Mouse (Mus musculus): ENCODE measurements around the gene Foxf2. TPM values are rescaled to one million over a fixed set of nuclear protein-coding genes. Genes with fewer than 3 reads are reported as not detected.
A peak's percentile ranks its signal among the peaks of the same experiment; 100 is the strongest.

Gene Foxf2
- polyA plus RNA-seq, 2 experiments = 5.0 to 12.8 TPM

GRCm38 (mm10) chr13:31618001-31618400, 7.6 kb upstream of the Foxf2 start:
- DNase-seq (ENCODE audit: low spot score) (no peak), ATAC-seq (ENCODE audit: low FRiP score, low read depth) (no peak)
- TF ChIP-seq POLR2A (IDR thresholded peaks at IDR 0.05; ENCODE audit: borderline replicate concordance, extremely low read depth, insufficient read depth, insufficient read length) = no peak
- Histone ChIP-seq H3K9ac (ENCODE audit: low read depth, low read length, severe bottlenecking) (no peak overlapping the region), H3K27me3 (ENCODE audit: control insufficient read depth, insufficient read depth, low read length) (peaks cover 99% of the 10 kb centered on the region), H3K9me3 (ENCODE audit: control insufficient read depth, low read length) (no peaks in the 10 kb centered on the region), H3K36me3 (ENCODE audit: control insufficient read depth, insufficient read depth, low read length) (no peaks in the 10 kb centered on the region), H3K4me3 (replicated peaks; ENCODE audit: low read length) (peak overlapping the region; percentile 27), H3K4me1 (ENCODE audit: control insufficient read depth, insufficient read depth, low read length) (peaks cover 6% of the 10 kb centered on the region; the same call in 1 of the 2 replicates), H3K27ac (replicated peaks; ENCODE audit: low read depth, low read length) (no peak overlapping the region), H3K4me2 (replicated peaks; ENCODE audit: low read depth, low read length, severe bottlenecking) (peak overlapping the region; percentile 58)
- under 1% methylated on average over 12 of the region's 12 CpGs for WGBS

GRCm38 (mm10) chr13:31618416-31618815, 7.2 kb upstream of the Foxf2 start:
- H3K36me3 ChIP-seq (ENCODE audit: control insufficient read depth, insufficient read depth, low read length) = no peaks in the 10 kb centered on the region

DNA sequence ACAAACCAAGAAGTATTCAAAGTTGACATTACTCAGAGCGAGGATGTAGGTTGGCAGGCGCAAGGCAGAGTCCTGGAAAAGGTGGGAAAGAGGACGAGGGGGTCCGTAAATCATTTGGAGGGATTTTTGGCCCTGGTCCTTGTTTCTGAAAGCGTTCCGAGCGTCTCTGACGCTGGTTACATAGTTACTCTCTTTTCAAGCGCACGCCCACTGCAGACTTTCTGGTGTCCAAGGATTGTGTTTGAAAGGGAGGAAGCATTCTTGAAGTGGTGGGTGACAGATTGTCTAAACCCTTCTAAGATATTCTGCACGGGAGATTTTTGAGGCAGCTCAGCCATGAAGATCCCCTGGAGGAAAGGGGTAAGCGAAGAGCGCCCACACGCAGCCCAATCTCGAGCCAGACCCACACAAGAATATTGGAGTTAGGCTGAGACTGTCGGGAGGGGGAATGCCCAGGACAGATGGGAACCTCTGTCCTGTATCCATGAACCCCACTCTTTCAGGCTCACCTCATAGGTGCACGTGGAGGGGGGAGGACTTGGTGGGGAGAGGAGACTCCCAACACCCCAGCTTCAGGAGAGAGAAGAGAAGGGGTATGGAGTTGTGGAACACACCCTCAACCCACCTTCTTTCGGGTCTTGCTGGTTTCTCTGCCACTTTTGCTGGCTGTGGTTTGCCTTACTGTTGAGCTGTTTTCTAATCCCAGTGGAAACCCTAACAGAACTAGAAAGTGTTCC, 6.5 kb upstream of the Foxf2 start:
- ATAC-seq (ENCODE audit: low FRiP score, low read depth) (no peak), DNase-seq (ENCODE audit: low spot score) (no peak)
- no peak overlapping the region for H3K27ac ChIP-seq (replicated peaks; ENCODE audit: low read depth, low read length)
- peak overlapping the region; percentile 58 for H3K4me2 ChIP-seq (replicated peaks; ENCODE audit: low read depth, low read length, severe bottlenecking)
- H3K4me1 ChIP-seq (ENCODE audit: control insufficient read depth, insufficient read depth, low read length) = peaks cover 6% of the 10 kb centered on the region; the same call in 1 of the 2 replicates
- H3K9ac ChIP-seq (ENCODE audit: low read depth, low read length, severe bottlenecking) = no peak overlapping the region
- H3K36me3 ChIP-seq (ENCODE audit: control insufficient read depth, insufficient read depth, low read length) = no peaks in the 10 kb centered on the region
- no peak for TF ChIP-seq POLR2A (IDR thresholded peaks at IDR 0.05; ENCODE audit: borderline replicate concordance, extremely low read depth, insufficient read depth, insufficient read length)
- no peaks in the 10 kb centered on the region for H3K9me3 ChIP-seq (ENCODE audit: control insufficient read depth, low read length)
- H3K4me3 ChIP-seq (replicated peaks; ENCODE audit: low read length) = peak overlapping the region; percentile 27
- peaks cover 100% of the 10 kb centered on the region for H3K27me3 ChIP-seq (ENCODE audit: control insufficient read depth, insufficient read depth, low read length)
- 2% methylated on average over 18 of the region's 18 CpGs for WGBS

More at GRCm38 (mm10) chr13:31618416-31618815, 7.2 kb upstream of the Foxf2 start:
- WGBS = 0% methylated on average over 14 of the region's 14 CpGs
- ATAC-seq (ENCODE audit: low FRiP score, low read depth) = peak; percentile 64; the same call in 1 of the 2 replicates
- H3K9ac ChIP-seq (ENCODE audit: low read depth, low read length, severe bottlenecking) = no peak overlapping the region
- TF ChIP-seq POLR2A (IDR thresholded peaks at IDR 0.05; ENCODE audit: borderline replicate concordance, extremely low read depth, insufficient read depth, insufficient read length) = no peak
- H3K9me3 ChIP-seq (ENCODE audit: control insufficient read depth, low read length) = no peaks in the 10 kb centered on the region
- peak; percentile 64 for DNase-seq (ENCODE audit: low spot score)
- H3K4me3 ChIP-seq (replicated peaks; ENCODE audit: low read length) = peak overlapping the region; percentile 27
- peaks cover 99% of the 10 kb centered on the region for H3K27me3 ChIP-seq (ENCODE audit: control insufficient read depth, insufficient read depth, low read length)
- no peak overlapping the region for H3K27ac ChIP-seq (replicated peaks; ENCODE audit: low read depth, low read length)
- peak overlapping the region; percentile 58 for H3K4me2 ChIP-seq (replicated peaks; ENCODE audit: low read depth, low read length, severe bottlenecking)
- H3K4me1 ChIP-seq (ENCODE audit: control insufficient read depth, insufficient read depth, low read length) = peaks cover 6% of the 10 kb centered on the region; the same call in 1 of the 2 replicates

DNA sequence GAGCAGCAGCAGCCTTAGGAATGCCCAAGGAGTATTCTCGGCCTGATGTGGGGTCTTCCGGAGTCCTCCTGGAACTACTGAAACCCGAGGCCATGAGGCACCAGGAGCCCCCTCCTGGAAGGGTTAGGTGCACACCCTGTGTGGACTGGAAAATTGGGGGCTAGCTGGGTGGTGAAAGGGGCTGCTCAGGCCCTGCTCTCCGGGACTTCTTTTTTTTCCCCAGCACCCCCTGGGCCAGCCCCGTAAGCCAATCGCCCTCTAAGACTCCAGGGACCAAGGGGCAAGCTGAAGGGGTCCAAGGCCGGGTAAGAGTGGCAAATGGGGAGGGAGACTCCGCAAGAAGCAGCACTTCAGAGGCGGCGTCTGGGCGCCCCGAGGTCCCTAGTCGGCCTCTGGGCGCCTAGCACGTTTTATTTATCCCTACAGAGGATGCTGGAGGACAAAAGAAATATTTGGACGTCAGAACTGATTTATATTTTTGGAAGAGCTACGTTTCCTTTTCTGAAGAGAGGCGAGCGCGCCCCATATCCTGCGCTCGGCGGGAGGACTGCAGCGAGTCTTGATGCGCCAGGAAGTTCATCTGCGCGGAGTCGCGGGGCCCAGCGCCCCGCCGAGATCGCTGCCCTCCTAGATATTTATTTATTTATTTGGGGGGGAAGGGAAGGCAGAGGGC, 5.7 kb upstream of the Foxf2 start:
- Histone ChIP-seq H3K4me3 (replicated peaks; ENCODE audit: low read length) (peak overlapping the region; percentile 10), H3K9ac (ENCODE audit: low read depth, low read length, severe bottlenecking) (no peak overlapping the region), H3K4me2 (replicated peaks; ENCODE audit: low read depth, low read length, severe bottlenecking) (peak overlapping the region; percentile 20; the same call in 1 of the 2 replicates), H3K4me1 (ENCODE audit: control insufficient read depth, insufficient read depth, low read length) (peaks cover 6% of the 10 kb centered on the region; the same call in 1 of the 2 replicates), H3K27ac (replicated peaks; ENCODE audit: low read depth, low read length) (no peak overlapping the region), H3K27me3 (ENCODE audit: control insufficient read depth, insufficient read depth, low read length) (peaks cover 100% of the 10 kb centered on the region), H3K36me3 (ENCODE audit: control insufficient read depth, insufficient read depth, low read length) (no peaks in the 10 kb centered on the region), H3K9me3 (ENCODE audit: control insufficient read depth, low read length) (no peaks in the 10 kb centered on the region)
- no peak for TF ChIP-seq POLR2A (IDR thresholded peaks at IDR 0.05; ENCODE audit: borderline replicate concordance, extremely low read depth, insufficient read depth, insufficient read length)
- ATAC-seq (ENCODE audit: low FRiP score, low read depth) (no peak), DNase-seq (ENCODE audit: low spot score) (no peak)
- 2% methylated on average over 33 of the region's 33 CpGs for WGBS

DNA sequence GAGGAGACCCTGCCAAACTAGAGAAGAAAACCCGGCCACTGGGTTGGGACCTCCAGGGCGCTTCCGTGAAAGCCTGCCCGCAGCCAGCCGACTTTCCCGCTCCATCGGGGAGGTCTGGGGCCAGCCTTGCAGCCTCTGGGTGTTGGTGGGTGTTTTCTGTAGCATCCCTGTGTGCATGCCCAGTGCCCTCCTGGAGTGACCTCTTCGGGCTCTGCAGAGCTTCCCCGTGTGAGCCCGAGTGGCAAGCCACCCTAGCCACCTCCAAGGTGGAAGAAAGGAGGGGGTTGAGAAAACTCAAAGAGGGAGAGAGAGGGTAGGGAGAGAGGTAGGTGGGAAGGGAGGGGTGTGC, 5.1 kb upstream of the Foxf2 start:
- DNase-seq (ENCODE audit: low spot score) (no peak), ATAC-seq (ENCODE audit: low FRiP score, low read depth) (no peak)
- Histone ChIP-seq H3K9ac (ENCODE audit: low read depth, low read length, severe bottlenecking) (no peak overlapping the region), H3K36me3 (ENCODE audit: control insufficient read depth, insufficient read depth, low read length) (no peaks in the 10 kb centered on the region), H3K27ac (replicated peaks; ENCODE audit: low read depth, low read length) (no peak overlapping the region), H3K4me1 (ENCODE audit: control insufficient read depth, insufficient read depth, low read length) (peaks cover 10% of the 10 kb centered on the region; the same call in 1 of the 2 replicates), H3K4me3 (replicated peaks; ENCODE audit: low read length) (peak overlapping the region; percentile 10; the same call in 1 of the 2 replicates), H3K4me2 (replicated peaks; ENCODE audit: low read depth, low read length, severe bottlenecking) (peak overlapping the region; percentile 20; the same call in 1 of the 2 replicates), H3K27me3 (ENCODE audit: control insufficient read depth, insufficient read depth, low read length) (peaks cover 100% of the 10 kb centered on the region), H3K9me3 (ENCODE audit: control insufficient read depth, low read length) (no peaks in the 10 kb centered on the region)
- TF ChIP-seq POLR2A (IDR thresholded peaks at IDR 0.05; ENCODE audit: borderline replicate concordance, extremely low read depth, insufficient read depth, insufficient read length) = no peak
- WGBS = under 1% methylated on average over 10 of the region's 10 CpGs

Data from limb, embryonic 14.5 days (tissue).